Comparison of ENCODE assay signal across 20 mouse cellular contexts in genomic region chr5:105844044-105844753, GRCm38 (mm10). TPM values are rescaled to one million over a fixed set of nuclear protein-coding genes. Genes with fewer than 3 reads are reported as not detected.
A peak's percentile ranks its signal among the peaks of the same experiment; 100 is the strongest.
DNase-seq lines count a peak whose midpoint lies in the region; ATAC-seq lines count a peak whose summit lies in the region.
"Had no signal": no experiment of that assay in that cellular context is flagged by ENCODE, and none has a peak within 500 bp of the region (broad histone marks: within the 10 kb centered on the region; RNA-seq: fewer than 3 reads in every experiment).

No protein-coding gene starts in this region.

- peak; percentile 27; the same call in 1 of the 2 replicates for ATAC-seq in kidney, embryonic 16.5 days (ENCODE audit: low FRiP score, low TSS enrichment)
- ATAC-seq in common myeloid progenitor, adult 5-6 weeks (replicated peaks; ENCODE audit: low read depth, poor library complexity, severe bottlenecking): peak; percentile 89
- ATAC-seq in liver, embryonic 15.5 days (ENCODE audit: insufficient read depth): peak; percentile 40; the same call in 1 of the 2 replicates
- ATAC-seq in monocyte, adult 5-6 weeks (replicated peaks; ENCODE audit: insufficient number of reproducible peaks, low FRiP score, low TSS enrichment, poor library complexity, severe bottlenecking): peak; percentile 62; the same call in 1 of the 2 replicates
- ATAC-seq in neural tube, embryonic 15.5 days (ENCODE audit: low FRiP score): no peak
- ATAC-seq: forebrain, embryonic 15.5 days; intestine, embryonic 15.5 days had no signal

- no peak overlapping the region for H3K27ac ChIP-seq in kidney, embryonic 16.5 days (ENCODE audit: low read length)
- no peak overlapping the region for H3K27ac ChIP-seq in liver, embryonic 15.5 days (replicated peaks)
- no peak overlapping the region for H3K27ac ChIP-seq in neural tube, embryonic 15.5 days (replicated peaks)
- H3K27ac ChIP-seq: forebrain, embryonic 15.5 days; intestine, embryonic 15.5 days; kidney, postnatal 0 days; limb, embryonic 12.5 days; stomach, embryonic 15.5 days had no signal

- H3K9me3 ChIP-seq in kidney, embryonic 16.5 days (ENCODE audit: low read length): no peaks in the 10 kb centered on the region
- no peaks in the 10 kb centered on the region for H3K9me3 ChIP-seq in liver, embryonic 15.5 days (replicated peaks)
- H3K9me3 ChIP-seq in neural tube, embryonic 15.5 days (replicated peaks): no peaks in the 10 kb centered on the region
- H3K9me3 ChIP-seq: forebrain, embryonic 15.5 days; intestine, embryonic 15.5 days; limb, embryonic 12.5 days; stomach, embryonic 15.5 days had no signal

- no peaks in the 10 kb centered on the region for H3K27me3 ChIP-seq in kidney, embryonic 16.5 days (ENCODE audit: insufficient read depth, low read length)
- no peaks in the 10 kb centered on the region for H3K27me3 ChIP-seq in liver, embryonic 15.5 days
- no peaks in the 10 kb centered on the region for H3K27me3 ChIP-seq in neural tube, embryonic 15.5 days (replicated peaks)
- H3K27me3 ChIP-seq: forebrain, embryonic 15.5 days; intestine, embryonic 15.5 days; limb, embryonic 12.5 days; stomach, embryonic 15.5 days had no signal

- peaks cover 5% of the 10 kb centered on the region; the same call in 1 of the 2 replicates for H3K4me1 ChIP-seq in kidney, embryonic 16.5 days (ENCODE audit: insufficient read depth, low read length)
- peaks cover 5% of the 10 kb centered on the region; the same call in 1 of the 2 replicates for H3K4me1 ChIP-seq in liver, embryonic 15.5 days (replicated peaks)
- peaks cover 4% of the 10 kb centered on the region for H3K4me1 ChIP-seq in neural tube, embryonic 15.5 days
- H3K4me1 ChIP-seq: forebrain, embryonic 15.5 days; intestine, embryonic 15.5 days; limb, embryonic 12.5 days had no signal

- DNase-seq in kidney, adult 9 months: no peak
- no peak for DNase-seq in cerebellum, postnatal 14 days
- DNase-seq in ovary, postnatal 36 days (ENCODE audit: low spot score): no peak
- DNase-seq: adrenal gland, adult 8-10 months; cerebellum, adult 11-12 months; cerebellum, postnatal 36 days; heart, postnatal 4 days; midbrain, embryonic 14.5 days; thymus, postnatal 25 days had no signal

- H3K4me2 ChIP-seq in kidney, embryonic 16.5 days (replicated peaks; ENCODE audit: low read depth, low read length): no peak overlapping the region
- no peak overlapping the region for H3K4me2 ChIP-seq in liver, embryonic 15.5 days
- no peak overlapping the region for H3K4me2 ChIP-seq in neural tube, embryonic 15.5 days
- H3K4me2 ChIP-seq: forebrain, embryonic 15.5 days; intestine, embryonic 15.5 days; limb, embryonic 12.5 days; stomach, embryonic 15.5 days had no signal

- no peaks in the 10 kb centered on the region for H3K36me3 ChIP-seq in kidney, embryonic 16.5 days (ENCODE audit: insufficient read depth, low read length)
- H3K36me3 ChIP-seq in liver, embryonic 15.5 days (replicated peaks): no peaks in the 10 kb centered on the region
- H3K36me3 ChIP-seq in neural tube, embryonic 15.5 days: no peaks in the 10 kb centered on the region
- H3K36me3 ChIP-seq: forebrain, embryonic 15.5 days; intestine, embryonic 15.5 days; limb, embryonic 12.5 days; stomach, embryonic 15.5 days had no signal

- H3K9ac ChIP-seq in kidney, embryonic 16.5 days (replicated peaks; ENCODE audit: low read length): no peak overlapping the region
- no peak overlapping the region for H3K9ac ChIP-seq in liver, embryonic 15.5 days
- no peak overlapping the region for H3K9ac ChIP-seq in neural tube, embryonic 15.5 days (replicated peaks)
- H3K9ac ChIP-seq: forebrain, embryonic 15.5 days; intestine, embryonic 15.5 days; limb, embryonic 12.5 days; stomach, embryonic 15.5 days had no signal

- 74% methylated on average over 10 of the region's 10 CpGs for WGBS in kidney, embryonic 16.5 days
- 18% methylated on average over 10 of the region's 10 CpGs for WGBS in liver, embryonic 15.5 days (ENCODE audit: insufficient replicate concordance)
- 93% methylated on average over 10 of the region's 10 CpGs for WGBS in neural tube, embryonic 15.5 days

- H3K4me3 ChIP-seq in kidney, embryonic 16.5 days (ENCODE audit: low read length): no peak overlapping the region
- no peak overlapping the region for H3K4me3 ChIP-seq in liver, embryonic 15.5 days (replicated peaks)
- no peak overlapping the region for H3K4me3 ChIP-seq in neural tube, embryonic 15.5 days (replicated peaks)
- H3K4me3 ChIP-seq: erythroblast, embryonic 14.5 days; forebrain, embryonic 15.5 days; intestine, embryonic 15.5 days; limb, embryonic 12.5 days; stomach, embryonic 15.5 days had no signal

RNA-seq across cellular contexts. Expression of gene Zfp326, which starts 32.2 kb away (rescaled TPM):
- 36.9 and 40.0 TPM in 2 replicates for polyA plus RNA-seq in kidney, embryonic 16.5 days (2015; fragmentation: Nextera tagmentation; extraction: Ambion mirVana)
- 73.7 and 102 TPM in 2 replicates for total RNA-seq in common myeloid progenitor, adult 5-6 weeks (2017)
- polyA plus RNA-seq in liver, embryonic 15.5 days (2015; fragmentation: Nextera tagmentation; extraction: Ambion mirVana): 5.5 and 5.6 TPM in 2 replicates
- 48.8 to 72.3 TPM (median 59.4 TPM) in 3 replicates for total RNA-seq in monocyte, adult 5-6 weeks (2017)
- 45.2 and 46.2 TPM in 2 replicates for polyA plus RNA-seq in neural tube, embryonic 15.5 days (2015; fragmentation: Nextera tagmentation; extraction: Ambion mirVana)
